Mouse (Mus musculus) forelimb bud, embryonic 11.5 days (tissue): ENCODE results near the gene Dlec1.

ENCODE experiments used
- DNase-seq: peaks from one replicate; pipeline ENCODE4 v3.0.0-alpha.2; 2012; ENCODE audit warnings: low read depth, low spot score

Dlec1 gene

GRCm38 (mm10) chr9:119101992-119102782 is at the start of gene Dlec1:
TSS of gene Dlec1 (plus strand) at chr9:119102478.
- peak; percentile 92 for DNase-seq

- no peak for DNase-seq
Measured at GRCm38 (mm10) chr9:119053964-119054576, 48.2 kb upstream of the Dlec1 start.

- no peak for DNase-seq
Measured at GRCm38 (mm10) chr9:119055336-119055735, 46.9 kb upstream of the Dlec1 start.

- no peak for DNase-seq
Measured at GRCm38 (mm10) chr9:119058245-119058644, 44.0 kb upstream of the Dlec1 start.

- DNase-seq, result no peak
Measured at GRCm38 (mm10) chr9:119060701-119061100, 41.6 kb upstream of the Dlec1 start.

GRCm38 (mm10) chr9:119063036-119063644 is 39.1 kb upstream of the Dlec1 start:
- DNase-seq, result no peak

- DNase-seq, result no peak
Measured at GRCm38 (mm10) chr9:119064296-119064695, 38.0 kb upstream of the Dlec1 start.

GRCm38 (mm10) chr9:119067601-119068000 is 34.7 kb upstream of the Dlec1 start:
- DNase-seq, result peak; percentile 87

- no peak for DNase-seq
Measured at GRCm38 (mm10) chr9:119068266-119068665, 34.0 kb upstream of the Dlec1 start.

GRCm38 (mm10) chr9:119070173-119070825 is 32.0 kb upstream of the Dlec1 start:
- no peak for DNase-seq

- no peak for DNase-seq
Measured at GRCm38 (mm10) chr9:119071786-119072185, 30.5 kb upstream of the Dlec1 start.

- DNase-seq, result no peak
Measured at GRCm38 (mm10) chr9:119073184-119073895, 28.9 kb upstream of the Dlec1 start.

- DNase-seq, result no peak
Measured at GRCm38 (mm10) chr9:119075685-119076084, 26.6 kb upstream of the Dlec1 start.

GRCm38 (mm10) chr9:119080040-119080675 is 22.1 kb upstream of the Dlec1 start:
- DNase-seq, result no peak

GRCm38 (mm10) chr9:119082039-119082438 is 20.2 kb upstream of the Dlec1 start:
- peak; percentile 51 for DNase-seq

GRCm38 (mm10) chr9:119082656-119083430 is 19.4 kb upstream of the Dlec1 start:
- no peak for DNase-seq

- DNase-seq, result no peak
Measured at GRCm38 (mm10) chr9:119083966-119084365, 18.3 kb upstream of the Dlec1 start.

GRCm38 (mm10) chr9:119086451-119086850 is 15.8 kb upstream of the Dlec1 start:
- no peak for DNase-seq

GRCm38 (mm10) chr9:119087309-119087708 is 15.0 kb upstream of the Dlec1 start:
- no peak for DNase-seq

GRCm38 (mm10) chr9:119088148-119088801 is 14.0 kb upstream of the Dlec1 start:
- peak; percentile 83 for DNase-seq
